Mouse (Mus musculus): ENCODE data around the gene Smurf1.

The Smurf1 gene

DNA sequence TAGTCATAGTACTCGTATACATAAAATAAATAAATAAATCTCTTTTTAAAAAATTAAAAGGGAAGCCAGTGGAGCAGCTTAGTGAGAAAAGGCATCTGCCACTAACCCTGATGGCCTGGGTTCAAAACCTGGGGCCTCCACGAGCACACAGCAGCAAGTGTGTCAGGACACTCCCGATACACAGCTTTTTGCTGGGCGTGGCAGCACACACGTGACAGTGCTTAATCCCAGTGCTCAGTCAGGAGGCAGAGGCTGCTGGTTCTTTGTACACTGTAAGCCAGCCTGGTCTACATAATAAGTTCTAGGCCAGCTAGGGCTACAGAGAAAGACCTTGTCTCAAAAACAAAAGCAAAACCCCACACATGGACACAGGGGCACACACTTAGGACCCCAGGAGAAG lies 52.3 kb downstream of the Smurf1 start:
- no peak for DNase-seq

DNA sequence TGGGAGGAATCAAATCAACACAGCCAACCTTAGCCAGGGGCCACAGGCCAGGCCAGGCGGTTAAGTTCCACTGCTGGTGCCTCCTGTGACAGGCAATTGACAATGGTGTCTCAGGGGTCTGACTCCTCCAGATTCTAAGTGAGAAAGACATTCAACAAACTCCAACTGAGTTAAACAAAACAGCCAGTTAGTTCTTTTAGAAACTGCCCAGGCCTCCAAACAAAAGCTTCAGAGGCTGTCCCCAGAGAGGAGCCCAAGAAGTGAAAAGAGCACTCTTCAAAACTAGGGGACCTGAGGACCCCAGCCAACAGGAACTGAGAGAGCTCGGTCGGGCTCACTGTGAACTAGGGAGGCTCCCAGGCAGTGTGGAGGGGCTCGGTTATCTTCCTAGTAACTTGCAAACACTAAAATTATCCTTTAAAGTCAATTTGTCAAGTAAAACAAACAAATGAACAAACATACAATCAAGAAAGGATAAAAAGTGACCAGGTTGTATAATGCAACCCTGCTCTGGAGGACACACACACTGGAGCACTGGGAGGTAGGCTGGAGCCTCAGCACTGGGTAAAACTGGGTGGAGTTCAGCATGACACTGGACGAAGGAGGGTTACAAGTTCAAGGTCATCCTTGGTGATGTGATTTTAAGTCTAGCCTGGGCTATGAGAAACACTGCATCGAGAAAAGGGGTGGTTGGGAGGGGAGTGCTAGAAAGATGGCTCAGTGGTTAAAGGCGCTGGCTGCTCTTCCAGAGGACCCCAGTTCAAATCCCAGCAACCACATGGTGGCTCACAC lies 52.9 kb downstream of the Smurf1 start:
- DNase-seq: no peak

DNA sequence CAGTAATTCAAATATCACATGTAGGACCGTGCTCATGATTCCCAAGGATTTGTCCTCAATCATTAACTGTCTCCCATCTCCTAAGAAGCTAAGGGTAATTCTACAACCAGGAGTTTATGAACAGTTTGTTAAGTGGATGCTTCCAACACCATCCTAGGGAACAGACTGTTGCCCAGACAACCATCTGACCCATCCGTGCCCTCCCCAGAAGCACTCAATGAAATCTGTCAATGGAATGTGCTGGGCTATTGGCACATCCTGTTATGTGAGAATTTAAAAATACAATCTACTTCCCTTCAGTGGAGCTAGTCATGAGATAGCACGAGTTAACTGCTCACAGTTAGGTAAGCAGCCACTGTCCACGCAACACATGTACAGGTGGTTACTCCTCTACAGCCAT lies 56.1 kb downstream of the Smurf1 start:
- DNase-seq: no peak

- DNase-seq: no peak
These were observed 58.1 kb downstream of the Smurf1 start for GRCm38 (mm10) chr5:144907591-144907990.

DNA sequence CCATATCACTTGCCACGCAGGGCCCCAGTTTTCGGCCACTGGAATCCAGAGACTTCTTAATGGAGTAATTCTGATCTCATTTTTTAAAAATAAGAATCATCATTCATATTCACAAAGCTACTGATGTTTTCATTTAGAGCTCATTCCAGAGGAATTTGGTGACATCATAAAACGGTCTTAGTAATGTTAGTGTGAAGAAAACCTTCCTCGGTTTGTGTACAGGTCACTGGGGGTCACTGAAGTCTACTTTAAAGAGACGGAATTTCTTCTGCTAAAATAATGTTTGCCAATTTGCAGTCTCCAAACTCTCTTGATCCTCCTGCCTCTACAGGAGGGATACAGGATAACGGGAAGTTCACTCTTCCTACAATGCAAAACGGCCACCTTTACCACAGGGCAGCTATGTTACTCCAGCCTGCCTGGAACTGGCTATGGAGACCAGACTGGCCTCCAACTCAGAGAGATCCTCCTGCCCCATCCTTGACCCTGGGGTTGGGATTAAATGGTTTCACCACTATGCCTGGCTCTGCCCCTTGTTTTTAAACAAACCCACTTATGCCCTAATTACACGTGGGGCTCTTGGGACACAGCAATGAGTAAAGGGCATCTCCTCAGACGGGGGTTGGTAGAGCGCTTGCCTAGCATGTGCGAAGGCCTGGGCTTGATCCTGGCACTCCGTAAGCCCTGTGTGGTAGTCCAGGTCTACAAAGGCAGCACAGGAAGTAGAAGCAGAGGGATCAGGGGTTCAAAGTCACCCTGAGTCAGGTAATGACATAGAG lies 61.1 kb downstream of the Smurf1 start:
- DNase-seq: no peak

DNA sequence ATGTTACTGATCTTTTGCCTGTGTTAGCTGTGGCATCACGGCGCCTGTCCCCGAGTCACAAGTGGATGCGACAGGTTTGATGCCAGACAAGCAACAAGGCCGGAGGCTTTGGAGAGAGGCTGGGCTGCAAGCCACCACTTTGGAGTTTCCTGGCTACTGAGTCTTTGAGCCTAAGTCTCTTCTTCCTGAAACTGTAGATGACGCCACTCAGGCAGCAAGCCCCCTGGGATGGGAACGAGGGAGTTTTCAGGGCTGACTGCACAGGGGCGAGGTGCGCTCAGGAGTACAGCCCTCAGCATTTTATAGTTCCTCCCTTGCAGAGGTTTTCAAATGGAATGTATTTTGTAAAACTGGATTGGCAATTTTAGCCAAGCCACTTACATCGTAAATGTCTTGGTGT lies 63.9 kb downstream of the Smurf1 start:
- DNase-seq: no peak

DNA sequence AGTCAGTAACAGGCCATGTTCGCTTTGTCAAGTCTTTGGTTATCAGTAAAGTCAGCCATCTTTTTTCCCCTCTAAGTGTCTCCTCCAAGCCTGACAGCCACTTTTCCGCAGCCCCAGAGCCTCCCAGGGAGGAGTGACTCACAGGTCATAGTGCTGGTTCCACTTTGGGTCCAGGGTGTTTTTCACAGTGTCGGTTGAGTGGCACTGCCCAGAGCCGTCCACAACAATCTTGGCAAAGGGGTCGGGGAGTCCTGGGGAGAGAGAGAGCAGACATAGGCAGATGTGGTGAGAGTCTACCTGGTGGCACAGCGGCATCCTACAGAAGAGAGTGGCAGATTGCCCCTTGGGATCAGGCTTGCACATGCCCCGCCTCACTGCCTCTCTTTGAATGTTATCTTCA lies 64.6 kb downstream of the Smurf1 start:
- DNase-seq: no peak

DNA sequence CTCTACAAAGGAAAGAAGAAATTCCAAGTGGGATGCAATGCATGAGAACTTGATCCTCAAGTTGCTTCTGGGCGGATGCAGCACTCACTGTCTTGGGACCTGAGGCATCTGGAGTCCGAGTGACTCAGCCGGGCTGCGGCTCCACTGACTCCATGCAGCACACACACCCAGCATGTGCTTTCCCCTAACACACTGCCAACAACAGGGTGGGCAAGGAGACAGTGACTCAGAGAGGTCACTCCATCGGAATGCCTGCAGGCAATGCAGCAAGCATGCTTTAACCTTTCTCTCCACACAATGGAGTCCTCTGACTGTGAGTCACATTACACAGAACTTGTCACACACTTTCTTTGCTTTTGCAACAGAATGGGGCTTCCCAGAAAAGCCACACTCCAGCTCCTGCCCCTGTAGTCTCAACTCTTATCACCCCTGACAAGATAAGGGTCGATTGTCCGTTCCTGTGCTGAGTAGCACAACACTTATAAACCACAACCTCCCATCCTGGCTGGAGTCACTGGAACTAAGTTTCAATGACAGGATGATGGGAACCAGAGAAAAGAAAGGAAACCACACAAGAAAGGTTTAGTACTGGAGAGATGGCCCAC lies 67.1 kb downstream of the Smurf1 start:
- no peak for DNase-seq

- DNase-seq: no peak
These were observed 67.8 kb downstream of the Smurf1 start for GRCm38 (mm10) chr5:144897881-144898280.

DNA sequence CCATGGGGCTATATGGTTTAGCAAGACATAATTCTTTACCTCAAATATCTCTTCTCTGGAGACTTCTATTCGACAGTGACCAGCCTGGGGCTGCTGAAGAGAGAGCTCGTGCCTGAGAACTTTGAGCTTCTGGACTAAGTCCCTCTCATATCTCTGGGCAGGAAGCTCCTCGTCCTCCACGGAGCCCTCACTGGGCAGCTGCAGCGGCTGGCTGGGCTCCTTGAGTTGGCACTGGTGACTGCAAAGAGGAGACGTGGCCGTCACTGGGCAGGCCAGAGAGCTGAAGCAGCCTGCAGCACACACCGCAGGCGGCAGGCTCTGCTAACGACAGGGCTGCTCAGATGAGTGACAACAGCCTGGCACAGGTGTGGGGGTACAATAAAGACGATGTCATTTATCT lies 74.4 kb downstream of the Smurf1 start:
- DNase-seq: no peak

DNA sequence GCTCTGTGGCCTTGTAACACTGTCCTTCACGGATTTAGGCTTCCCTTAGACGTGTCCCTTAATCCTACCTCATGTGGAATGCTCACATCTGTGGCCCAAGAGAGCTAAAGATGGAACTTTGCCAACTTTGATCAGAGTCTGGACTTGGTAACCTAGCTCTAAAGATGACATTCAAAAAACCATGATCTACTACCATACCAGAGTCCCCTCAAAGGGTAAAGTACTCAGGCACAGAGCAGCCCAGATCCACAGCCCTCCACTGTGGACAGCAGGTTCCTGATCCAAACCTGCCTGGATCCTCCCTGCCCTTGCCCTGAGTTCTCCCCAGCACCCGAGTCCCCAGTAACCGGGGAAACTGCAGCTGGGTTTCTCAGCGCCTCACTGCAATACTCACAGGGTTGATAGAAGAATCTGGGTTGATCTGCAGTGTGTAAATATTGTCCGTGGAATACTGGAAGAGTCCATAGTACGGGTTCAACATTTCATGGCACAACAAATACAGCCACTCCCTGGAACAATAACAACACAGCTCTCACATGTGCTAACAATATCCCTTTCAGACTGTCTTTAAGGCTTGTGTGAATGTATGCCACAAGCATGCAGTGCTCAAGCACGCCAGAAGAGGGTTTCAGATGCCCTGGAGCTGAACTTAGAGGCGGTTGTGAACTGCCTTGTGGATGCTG lies 79.5 kb downstream of the Smurf1 start:
- no peak for DNase-seq

- DNase-seq: peak; percentile 56
These were observed 80.9 kb downstream of the Smurf1 start for GRCm38 (mm10) chr5:144884629-144885217.

DNA sequence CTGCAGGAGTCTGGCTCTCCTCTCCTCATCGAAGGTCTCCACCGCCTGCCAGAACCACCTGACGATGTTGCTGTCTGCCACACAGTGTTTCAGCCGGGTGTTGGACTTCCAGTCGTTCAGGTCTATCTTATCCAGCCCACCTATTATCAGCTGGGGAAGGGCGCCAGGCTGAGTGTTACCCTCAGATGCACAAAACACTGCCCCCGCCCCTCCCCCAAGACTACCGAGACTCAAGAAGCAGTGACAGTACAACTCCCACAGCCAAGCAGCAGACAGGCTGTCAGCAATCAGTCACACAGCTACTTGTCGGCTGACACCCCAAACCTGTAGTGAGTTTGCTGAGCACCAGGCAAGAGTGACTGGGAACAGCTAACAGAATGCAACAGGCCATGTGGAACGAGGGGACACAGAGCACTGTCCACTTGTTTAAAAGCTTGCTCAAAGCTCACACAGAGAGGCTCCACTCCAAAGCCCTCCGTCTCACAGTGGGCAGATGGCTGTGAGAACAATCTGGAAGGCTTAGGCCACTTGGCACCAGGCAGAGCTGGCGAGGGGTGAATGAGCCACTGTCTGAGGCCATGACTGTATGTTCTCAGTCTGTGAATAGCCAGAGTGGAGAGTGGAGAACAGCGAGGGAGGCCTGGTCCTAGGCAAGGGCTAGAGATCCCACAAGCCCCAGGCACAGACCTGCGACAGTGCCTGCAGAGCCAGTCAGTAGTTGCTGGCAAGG lies 83.8 kb downstream of the Smurf1 start:
- no peak for DNase-seq

DNA sequence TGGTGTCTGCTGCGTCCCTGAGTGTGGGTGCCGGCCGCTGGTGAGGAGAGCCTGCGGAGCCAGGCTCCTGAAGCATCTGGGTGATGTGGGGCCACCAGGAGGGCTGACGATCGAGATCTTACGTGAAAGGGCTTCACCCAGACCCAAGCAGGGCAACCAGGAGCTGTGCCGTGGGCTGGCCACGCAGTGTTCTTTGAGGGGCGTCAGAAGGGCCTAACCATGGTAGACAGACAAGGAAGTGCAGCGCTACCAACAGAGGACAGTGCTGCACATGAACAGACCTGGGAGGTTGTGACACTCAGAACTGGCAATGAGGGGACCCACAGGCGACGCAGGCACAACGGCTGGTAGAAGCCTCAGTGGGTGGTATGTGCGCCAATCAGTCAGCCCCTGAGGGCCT lies 88.6 kb downstream of the Smurf1 start:
- DNase-seq: no peak

GRCm38 (mm10) chr5:144875892-144876291 lies 89.8 kb downstream of the Smurf1 start:
- DNase-seq: peak; percentile 70

GRCm38 (mm10) chr5:144875227-144875626 lies 90.4 kb downstream of the Smurf1 start:
- DNase-seq: no peak

DNA sequence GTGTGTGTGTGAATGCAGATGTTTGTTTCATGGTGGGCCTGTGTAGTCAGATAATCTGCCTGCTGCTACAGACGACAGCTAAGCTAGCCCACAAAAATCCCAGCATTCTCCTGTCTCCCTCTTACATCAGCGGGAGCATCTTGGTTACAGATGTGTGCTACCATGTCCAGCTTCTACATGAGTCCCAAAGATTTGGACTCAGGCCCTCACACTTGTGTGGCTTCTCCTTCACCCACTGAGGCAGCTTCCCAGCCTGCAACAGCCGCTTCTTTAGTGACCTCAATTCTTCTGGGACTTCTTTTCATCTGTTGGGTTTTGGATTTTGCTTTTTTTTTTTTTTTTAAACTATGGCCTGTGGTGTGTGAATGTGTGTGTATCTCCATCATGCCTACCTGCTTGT lies 92.8 kb downstream of the Smurf1 start:
- DNase-seq: no peak

DNA sequence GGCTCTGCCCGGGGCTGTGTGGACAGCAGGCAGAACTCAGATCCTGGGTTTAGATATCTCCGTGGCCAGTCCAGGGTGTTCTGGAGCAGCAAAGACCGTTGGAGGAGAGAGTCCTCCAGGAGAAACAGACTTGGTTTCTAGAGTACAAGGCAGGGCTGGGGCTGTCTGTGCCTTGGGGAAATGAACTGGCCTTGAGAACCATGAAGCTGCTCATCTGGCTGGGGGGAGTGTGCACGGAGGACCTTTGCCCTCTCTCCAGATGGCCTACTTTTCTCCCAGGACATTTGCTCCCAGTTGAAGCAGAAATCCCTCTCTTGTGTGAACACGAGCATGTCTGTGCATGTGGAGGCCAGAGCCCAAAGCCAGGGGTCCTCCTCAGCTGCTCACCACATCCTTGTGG lies 93.3 kb downstream of the Smurf1 start:
- DNase-seq: no peak

- no peak for DNase-seq
These were observed 93.9 kb downstream of the Smurf1 start for GRCm38 (mm10) chr5:144871775-144872174.

GRCm38 (mm10) chr5:144870782-144871181 lies 94.9 kb downstream of the Smurf1 start:
- DNase-seq: no peak

DNA sequence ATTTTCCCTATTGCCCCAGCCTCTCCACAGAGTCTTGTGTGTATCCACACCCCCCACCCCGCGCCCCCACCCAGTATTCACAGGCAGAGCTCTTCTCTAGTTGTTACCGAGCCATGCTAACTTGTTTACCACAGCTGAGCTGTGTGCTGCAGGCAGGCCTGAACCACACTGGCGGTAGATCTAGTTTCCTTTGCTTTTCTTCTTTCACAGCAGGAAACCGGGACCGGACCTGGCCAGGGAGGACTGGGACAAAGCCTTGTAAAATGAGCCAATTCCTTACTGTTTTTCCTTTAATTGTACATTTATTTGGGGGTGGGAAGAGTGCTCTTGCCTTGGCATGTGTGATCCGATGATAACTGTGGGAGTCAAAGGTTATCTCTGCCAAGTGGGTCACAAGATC lies 96.2 kb downstream of the Smurf1 start:
- DNase-seq: no peak

DNA sequence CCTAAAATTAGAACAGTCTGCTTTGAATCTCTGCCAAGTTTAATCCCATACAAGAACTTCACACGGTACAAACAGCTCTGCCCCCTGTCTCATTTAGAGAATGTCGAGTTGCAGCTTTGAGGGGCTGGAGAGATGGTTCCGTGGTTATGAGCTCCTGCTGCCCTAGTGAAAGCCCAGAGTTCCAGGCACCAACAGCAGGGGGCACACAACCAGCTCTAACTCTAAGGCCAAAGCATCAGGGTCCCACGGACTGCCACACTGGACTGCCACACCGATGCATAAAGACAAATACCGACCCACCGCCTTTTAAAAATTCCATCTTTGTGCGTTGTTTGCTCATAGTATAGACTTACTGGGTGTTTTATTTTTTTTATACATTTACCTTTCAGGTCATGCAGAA lies 98.7 kb downstream of the Smurf1 start:
- peak; percentile 31 for DNase-seq
